Mouse (Mus musculus) liver, embryonic 11.5 days (tissue): Measurements from ENCODE around the gene Il6st. TPM values are rescaled to one million over a fixed set of nuclear protein-coding genes. Genes with fewer than 3 reads are reported as not detected.

Experiments used
- ATAC-seq: fragments of 200-750 bp; cut with Nextera tagmentation; replicated peaks from 2 replicates; pipeline ENCODE4 v1.8.0; 2017; ENCODE audit warnings: moderate number of reproducible peaks, mild to moderate bottlenecking, moderate TSS enrichment, moderate library complexity; ENCODE audit not compliant: low FRiP score
- DNase-seq: peaks from one replicate; pipeline ENCODE4 v3.0.0-alpha.2; 2017; ENCODE audit warnings: low spot score
- H3K27ac ChIP-seq: fragments of 300-500 bp; sonication (generic); 2 replicates; pipeline ENCODE4 v1.5.1; 2014; ENCODE audit warnings: mild to moderate bottlenecking, low read depth, low read length, control low read depth
- H3K27me3 ChIP-seq: fragments of 300-500 bp; sonication (generic); replicated peaks from 2 replicates; pipeline ENCODE4 v1.6.1; 2014; ENCODE audit warnings: low read length, mixed read lengths; ENCODE audit not compliant: control insufficient read depth, insufficient read depth
- H3K36me3 ChIP-seq: fragments of 300-500 bp; sonication (generic); 2 replicates; pipeline ENCODE4 v1.6.1; 2014; ENCODE audit warnings: mild to moderate bottlenecking, low read length, moderate library complexity, mixed read lengths; ENCODE audit not compliant: control insufficient read depth, insufficient read depth
- H3K4me1 ChIP-seq: fragments of 300-500 bp; sonication (generic); replicated peaks from 2 replicates; pipeline ENCODE4 v1.6.1; 2014; ENCODE audit warnings: low read length, mixed read lengths; ENCODE audit not compliant: control insufficient read depth, insufficient read depth
- H3K4me2 ChIP-seq: fragments of 300-500 bp; sonication (generic); 2 replicates; pipeline ENCODE4 v1.6.1; 2014; ENCODE audit warnings: mild to moderate bottlenecking, control low read depth, moderate library complexity
- H3K4me3 ChIP-seq: fragments of 300-500 bp; sonication (generic); 2 replicates; pipeline ENCODE4 v1.5.1; 2014; ENCODE audit warnings: low read depth, low read length, control low read depth
- H3K9ac ChIP-seq: fragments of 300-500 bp; sonication (generic); 2 replicates; pipeline ENCODE4 v1.6.1; 2014; ENCODE audit warnings: low read depth, low read length, control low read depth
- H3K9me3 ChIP-seq: fragments of 300-500 bp; sonication (generic); 2 replicates; pipeline ENCODE4 v1.6.1; 2016; ENCODE audit warnings: low read length, inconsistent platforms, mixed read lengths; ENCODE audit not compliant: control insufficient read depth
- WGBS: fragments of 180-500 bp; shearing (Covaris S2); extraction: QIAGEN DNeasy Blood & Tissue Kit; methylation state at CpG from one replicate; pipeline ENCODE4 v1.1.7; 2014; 5-methylcytosine and 5-hydroxymethylcytosine counted together
- polyA plus RNA-seq: library from polyadenylated mRNA; unstranded; fragments of >200 nt; fragmentation: Nextera tagmentation; extraction: Ambion mirVana; gene quantifications from 2 replicates; pipeline ENCODE4 v1.2.1, GENCODE M21; 2014

Gene Il6st
- polyA plus RNA-seq, 1 experiment from 2014 or later, result 12.4 TPM

DNA sequence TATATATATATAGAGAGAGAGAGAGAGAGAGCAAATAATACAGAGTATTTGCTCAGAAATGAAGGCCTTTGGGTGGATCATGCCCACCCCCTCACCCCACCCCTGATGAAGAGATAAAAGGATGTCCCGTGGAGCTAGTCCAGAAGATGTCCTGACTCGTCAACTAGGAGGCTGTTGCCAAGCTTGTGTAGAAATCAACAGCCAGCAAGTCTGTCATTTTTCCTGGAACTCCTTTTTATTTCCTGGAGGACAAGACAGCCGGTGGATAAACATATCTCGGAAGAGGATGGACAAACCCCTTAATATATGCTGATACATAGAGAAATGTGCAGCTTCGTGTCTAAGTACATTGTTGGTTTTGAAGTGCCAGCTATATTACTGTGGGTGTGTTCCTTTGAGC lies 49.0 kb downstream of the Il6st start:
- no peak overlapping the region for H3K4me2 ChIP-seq
- H3K36me3 ChIP-seq, result no peaks in the 10 kb centered on the region
- no peak overlapping the region for H3K4me3 ChIP-seq
- H3K27ac ChIP-seq, result no peak overlapping the region
- H3K27me3 ChIP-seq, result no peaks in the 10 kb centered on the region
- no peak for ATAC-seq
- no peaks in the 10 kb centered on the region for H3K9me3 ChIP-seq
- whole genome bisulfite sequencing, result 71% methylated on average over 5 of the region's 5 CpGs
- no peaks in the 10 kb centered on the region for H3K4me1 ChIP-seq
- H3K9ac ChIP-seq, result no peak overlapping the region
- no peak for DNase-seq

GRCm38 (mm10) chr13:112514546-112514945 lies 50.7 kb downstream of the Il6st start:
- Histone ChIP-seq H3K9me3 (no peaks in the 10 kb centered on the region), H3K4me3 (no peak overlapping the region), H3K9ac (no peak overlapping the region), H3K36me3 (no peaks in the 10 kb centered on the region), H3K4me2 (no peak overlapping the region), H3K27ac (no peak overlapping the region), H3K27me3 (no peaks in the 10 kb centered on the region), H3K4me1 (no peaks in the 10 kb centered on the region)
- no peak for ATAC-seq
- no peak for DNase-seq
- WGBS, result 44% methylated on average over 1 of the region's 1 CpGs

DNA sequence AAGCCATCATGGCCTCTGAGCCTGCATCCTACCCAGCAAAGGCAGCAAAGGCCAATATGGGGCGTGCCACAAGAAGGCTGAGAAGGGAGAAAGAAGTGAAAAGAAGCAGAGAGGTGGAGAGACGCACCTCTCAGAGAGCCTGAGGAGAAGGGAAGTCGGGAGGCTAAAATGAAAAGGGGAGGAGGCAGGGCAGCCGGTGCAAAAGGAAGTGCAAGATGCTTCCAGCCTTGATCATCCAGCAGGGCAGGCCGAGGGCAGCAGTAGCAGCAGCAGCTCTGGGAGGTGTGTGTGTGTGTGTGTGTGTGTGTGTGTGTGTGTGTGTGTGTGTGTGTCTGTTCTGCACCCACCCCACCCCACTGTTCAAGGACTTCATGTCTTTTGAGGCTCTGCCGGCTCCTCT lies 58.4 kb downstream of the Il6st start:
- Histone ChIP-seq H3K9me3 (no peaks in the 10 kb centered on the region), H3K36me3 (no peaks in the 10 kb centered on the region), H3K27me3 (no peaks in the 10 kb centered on the region), H3K4me2 (no peak overlapping the region), H3K4me3 (no peak overlapping the region), H3K27ac (no peak overlapping the region), H3K4me1 (no peaks in the 10 kb centered on the region), H3K9ac (no peak overlapping the region)
- WGBS, result 37% methylated on average over 6 of the region's 6 CpGs
- DNase-seq (no peak), ATAC-seq (no peak)

- H3K9me3 ChIP-seq, result no peaks in the 10 kb centered on the region
- no peaks in the 10 kb centered on the region for H3K4me1 ChIP-seq
- no peak overlapping the region for H3K9ac ChIP-seq
- 86% methylated on average over 3 of the region's 3 CpGs for WGBS
- H3K27ac ChIP-seq, result no peak overlapping the region
- H3K36me3 ChIP-seq, result no peaks in the 10 kb centered on the region
- H3K4me3 ChIP-seq, result no peak overlapping the region
- ATAC-seq, result no peak
- DNase-seq, result no peak
- no peaks in the 10 kb centered on the region for H3K27me3 ChIP-seq
- H3K4me2 ChIP-seq, result no peak overlapping the region
These were observed 59.0 kb downstream of the Il6st start for GRCm38 (mm10) chr13:112522896-112523295.

DNA sequence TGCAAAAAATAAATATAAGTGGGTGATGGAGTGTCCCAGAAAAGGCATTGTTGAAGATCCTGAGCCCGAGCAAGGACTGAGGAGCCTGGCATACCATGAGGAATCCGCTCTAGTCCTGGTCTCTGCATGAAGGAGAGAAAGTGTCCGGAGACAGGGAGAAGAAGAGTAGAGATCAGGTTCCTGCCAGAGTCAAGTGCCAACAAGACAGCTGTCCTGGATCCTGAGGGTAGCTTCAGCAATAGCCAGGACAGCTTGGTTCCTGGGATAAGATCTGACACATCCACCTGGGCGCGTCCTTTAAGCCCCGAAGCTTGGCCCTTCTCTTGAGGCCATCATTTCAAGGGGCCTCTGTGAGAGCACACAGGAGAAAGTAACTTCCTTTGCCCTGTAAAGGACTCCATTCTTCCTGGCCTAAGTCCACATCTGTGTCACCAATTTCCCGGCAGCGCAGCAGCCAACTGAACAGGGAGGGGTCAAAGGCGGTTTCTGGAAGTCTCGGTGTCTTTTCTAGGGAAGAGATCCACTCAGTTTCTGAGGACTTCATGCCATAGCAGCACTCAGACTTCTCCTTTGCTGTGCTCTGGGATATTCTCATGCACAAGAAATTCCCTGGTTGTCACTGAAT lies 59.6 kb downstream of the Il6st start:
- no peak for DNase-seq
- Histone ChIP-seq H3K9ac (no peak overlapping the region), H3K4me2 (no peak overlapping the region), H3K9me3 (no peaks in the 10 kb centered on the region), H3K27ac (no peak overlapping the region), H3K4me1 (no peaks in the 10 kb centered on the region), H3K27me3 (no peaks in the 10 kb centered on the region), H3K4me3 (no peak overlapping the region), H3K36me3 (no peaks in the 10 kb centered on the region)
- ATAC-seq, result no peak
- whole genome bisulfite sequencing, result 88% methylated on average over 10 of the region's 10 CpGs

DNA sequence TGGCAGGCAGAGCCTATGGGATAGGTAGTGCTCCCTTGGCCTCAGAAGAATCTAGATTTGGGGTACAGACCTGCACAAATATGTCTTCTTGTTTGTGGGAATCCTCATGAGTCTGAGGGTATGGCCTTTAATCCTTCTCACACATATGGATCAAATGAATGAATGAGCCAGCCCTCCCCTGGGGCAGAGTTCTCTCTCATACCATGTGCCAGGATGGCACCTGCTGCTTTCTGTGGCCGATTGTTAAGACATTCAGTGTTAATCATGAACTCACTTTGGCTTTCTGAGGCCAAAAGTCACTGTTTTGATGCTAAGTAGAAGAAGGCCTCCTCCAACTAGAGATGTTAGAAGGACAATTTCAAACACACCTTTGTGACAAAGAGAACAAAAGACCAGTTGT lies 63.3 kb downstream of the Il6st start:
- Histone ChIP-seq H3K4me1 (no peaks in the 10 kb centered on the region), H3K36me3 (no peaks in the 10 kb centered on the region), H3K27me3 (no peaks in the 10 kb centered on the region), H3K4me3 (no peak overlapping the region), H3K4me2 (no peak overlapping the region), H3K9me3 (no peaks in the 10 kb centered on the region), H3K27ac (no peak overlapping the region), H3K9ac (no peak overlapping the region)
- DNase-seq (no peak), ATAC-seq (no peak)
- 78% methylated on average over 1 of the region's 1 CpGs for WGBS

DNA sequence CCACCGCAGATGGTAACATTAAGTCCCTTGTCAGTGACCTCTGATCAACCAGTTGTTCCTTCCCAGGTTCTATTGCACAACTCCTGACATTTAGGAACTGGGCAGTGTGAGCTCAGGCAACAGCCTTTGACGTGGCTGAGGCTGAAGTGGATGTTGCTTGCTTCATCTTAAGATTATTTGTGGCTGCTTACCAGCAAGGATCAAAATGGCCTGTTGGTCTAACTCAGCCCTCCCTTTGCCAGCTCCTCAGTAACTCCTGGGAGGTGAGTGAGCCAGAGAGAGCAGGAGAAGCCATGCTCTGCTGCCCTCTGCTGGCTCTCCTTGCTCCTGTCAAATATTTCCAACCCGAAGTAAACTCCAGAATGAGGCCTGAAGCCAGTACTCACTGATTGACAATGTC lies 66.0 kb downstream of the Il6st start:
- 30% methylated on average over 3 of the region's 3 CpGs for WGBS
- Histone ChIP-seq H3K36me3 (no peaks in the 10 kb centered on the region), H3K27me3 (no peaks in the 10 kb centered on the region; the same call in 1 of the 2 replicates), H3K4me1 (no peaks in the 10 kb centered on the region), H3K9me3 (no peaks in the 10 kb centered on the region), H3K4me3 (no peak overlapping the region), H3K4me2 (no peak overlapping the region), H3K9ac (no peak overlapping the region), H3K27ac (no peak overlapping the region)
- ATAC-seq (no peak; the same call in 1 of the 2 replicates), DNase-seq (peak; percentile 51)

- Histone ChIP-seq H3K4me2 (no peak overlapping the region), H3K9ac (no peak overlapping the region), H3K27ac (no peak overlapping the region), H3K9me3 (no peaks in the 10 kb centered on the region), H3K4me1 (no peaks in the 10 kb centered on the region), H3K36me3 (no peaks in the 10 kb centered on the region), H3K27me3 (no peaks in the 10 kb centered on the region; the same call in 1 of the 2 replicates), H3K4me3 (no peak overlapping the region)
- ATAC-seq (no peak), DNase-seq (no peak)
- 77% methylated on average over 6 of the region's 6 CpGs for WGBS
These were observed 68.4 kb downstream of the Il6st start for GRCm38 (mm10) chr13:112532235-112532634.

GRCm38 (mm10) chr13:112533556-112533955 lies 69.7 kb downstream of the Il6st start:
- ATAC-seq, result no peak

More at GRCm38 (mm10) chr13:112533556-112533955, 69.7 kb downstream of the Il6st start:
- WGBS, result 73% methylated on average over 9 of the region's 9 CpGs
- Histone ChIP-seq H3K4me1 (no peaks in the 10 kb centered on the region), H3K9me3 (no peaks in the 10 kb centered on the region), H3K36me3 (no peaks in the 10 kb centered on the region), H3K27ac (no peak overlapping the region), H3K9ac (no peak overlapping the region), H3K27me3 (no peaks in the 10 kb centered on the region; the same call in 1 of the 2 replicates), H3K4me2 (no peak overlapping the region), H3K4me3 (no peak overlapping the region)
- DNase-seq, result no peak
